Mouse (Mus musculus) embryonic facial prominence, embryonic 11.5 days (tissue): ENCODE data around the gene Ier5. TPM values are rescaled to one million over a fixed set of nuclear protein-coding genes. Genes with fewer than 3 reads are reported as not detected.

Experiments
- ATAC-seq: fragments of 200-750 bp; cut with Nextera tagmentation; replicated peaks from 2 replicates; pipeline ENCODE4 v1.8.0; 2017; ENCODE audit warnings: low read depth; ENCODE audit not compliant: insufficient number of reproducible peaks, low FRiP score, low TSS enrichment
- DNase-seq: peaks from one replicate; pipeline ENCODE4 v3.0.0-alpha.2; 2015; ENCODE audit warnings: low spot score
- H3K27ac ChIP-seq: fragments of 300-500 bp; sonication (generic); replicated peaks from 2 replicates; pipeline ENCODE4 v1.5.1; 2014; ENCODE audit warnings: mild to moderate bottlenecking, low read depth, low read length, control low read depth
- H3K27me3 ChIP-seq: fragments of 300-500 bp; sonication (generic); 2 replicates; pipeline ENCODE4 v1.6.1; 2014; ENCODE audit warnings: mild to moderate bottlenecking, low read length, moderate library complexity, mixed read lengths; ENCODE audit not compliant: control insufficient read depth, insufficient read depth
- H3K36me3 ChIP-seq: fragments of 300-500 bp; sonication (generic); replicated peaks from 2 replicates; pipeline ENCODE4 v1.6.1; 2014; ENCODE audit warnings: low read depth, mild to moderate bottlenecking, low read length, moderate library complexity, mixed read lengths; ENCODE audit not compliant: control insufficient read depth, insufficient read depth
- H3K4me1 ChIP-seq: fragments of 300-500 bp; sonication (generic); 2 replicates; pipeline ENCODE4 v1.6.1; 2014; ENCODE audit warnings: low read length, mixed read lengths; ENCODE audit not compliant: control insufficient read depth, insufficient read depth
- H3K4me2 ChIP-seq: fragments of 300-500 bp; sonication (generic); 2 replicates; pipeline ENCODE4 v1.6.1; 2014; ENCODE audit warnings: low read depth, mild to moderate bottlenecking, control low read depth, low read length, moderate library complexity
- H3K4me3 ChIP-seq: fragments of 300-500 bp; sonication (generic); 2 replicates; pipeline ENCODE4 v1.5.1; 2014; ENCODE audit warnings: low read depth, low read length, control low read depth
- H3K9ac ChIP-seq: fragments of 300-500 bp; sonication (generic); replicated peaks from 2 replicates; pipeline ENCODE4 v1.6.1; 2014; ENCODE audit warnings: mild to moderate bottlenecking, control low read depth, low read length
- H3K9me3 ChIP-seq: fragments of 300-500 bp; sonication (generic); replicated peaks from 2 replicates; pipeline ENCODE4 v1.6.1; 2016; ENCODE audit warnings: mild to moderate bottlenecking, low read length, inconsistent platforms, mixed read lengths; ENCODE audit not compliant: control insufficient read depth
- WGBS: fragments of 180-500 bp; shearing (Covaris S2); extraction: QIAGEN DNeasy Blood & Tissue Kit; methylation state at CpG from one replicate; pipeline ENCODE4 v1.1.7; 2014; 5-methylcytosine and 5-hydroxymethylcytosine counted together
- polyA plus RNA-seq: library from polyadenylated mRNA; unstranded; fragments of >200 nt; fragmentation: Nextera tagmentation; extraction: Ambion mirVana; gene quantifications from 2 replicates; pipeline ENCODE4 v1.2.1, GENCODE M21; 2014

Gene Ier5
- polyA plus RNA-seq, 1 experiment from 2014 or later, result 19.0 TPM

DNA sequence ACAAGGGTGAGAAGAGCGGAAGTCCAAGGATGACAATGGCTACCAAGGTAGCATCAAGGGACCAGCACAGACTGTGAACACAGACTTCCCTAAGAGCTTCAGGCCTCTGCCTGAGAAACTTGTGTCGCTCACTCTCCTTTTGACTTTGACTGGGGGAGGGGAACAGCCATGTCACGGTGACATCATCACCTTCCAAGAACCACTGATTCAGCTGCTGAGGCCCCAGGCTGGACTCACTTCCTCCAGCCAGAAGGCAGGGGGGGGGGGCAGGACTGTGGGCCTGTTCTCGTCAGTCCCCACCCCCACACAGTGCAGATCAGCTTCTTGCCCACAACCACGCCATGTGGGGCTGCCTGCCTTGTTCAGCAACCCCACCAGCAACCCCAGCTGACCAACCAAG, 49.3 kb downstream of the Ier5 start:
- no peak overlapping the region for H3K4me2 ChIP-seq
- 24% methylated on average over 5 of the region's 5 CpGs for WGBS
- no peaks in the 10 kb centered on the region for H3K36me3 ChIP-seq
- no peak overlapping the region for H3K9ac ChIP-seq
- no peaks in the 10 kb centered on the region for H3K27me3 ChIP-seq
- no peaks in the 10 kb centered on the region for H3K9me3 ChIP-seq
- ATAC-seq, result peak; percentile 68; the same call in 1 of the 2 replicates
- H3K4me1 ChIP-seq, result no peaks in the 10 kb centered on the region; the same call in 1 of the 2 replicates
- H3K4me3 ChIP-seq, result no peak overlapping the region
- DNase-seq, result peak; percentile 72
- H3K27ac ChIP-seq, result no peak overlapping the region

DNA sequence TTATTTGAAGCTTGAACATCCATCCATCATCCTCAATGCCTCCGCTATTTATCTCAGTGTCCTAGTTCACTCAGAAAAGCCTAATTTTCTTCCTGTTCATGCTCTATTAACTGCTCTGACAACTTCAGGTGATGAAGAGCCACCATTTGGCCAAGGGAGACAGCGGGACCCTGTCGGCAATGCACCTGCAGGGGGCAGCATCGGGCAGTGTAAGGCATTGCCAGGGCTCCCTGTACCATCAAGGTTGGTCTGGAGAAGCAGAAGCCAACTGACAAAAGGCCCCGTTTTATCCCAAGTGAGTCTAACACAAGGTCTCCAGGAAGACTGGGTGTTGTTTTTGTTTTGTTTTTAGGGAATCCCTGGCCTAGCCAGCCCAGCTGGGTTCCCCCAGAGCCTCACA, 50.5 kb downstream of the Ier5 start:
- DNase-seq (peak; percentile 94), ATAC-seq (no peak; the same call in 1 of the 2 replicates)
- WGBS, result 4% methylated on average over 5 of the region's 5 CpGs

More for the DNA sequence above, 50.5 kb downstream of the Ier5 start:
- Histone ChIP-seq H3K4me1 (no peaks in the 10 kb centered on the region; the same call in 1 of the 2 replicates), H3K9ac (no peak overlapping the region; the same call in 1 of the 2 replicates), H3K27ac (no peak overlapping the region; the same call in 1 of the 2 replicates), H3K4me3 (no peak overlapping the region), H3K36me3 (no peaks in the 10 kb centered on the region), H3K27me3 (no peaks in the 10 kb centered on the region), H3K9me3 (no peaks in the 10 kb centered on the region), H3K4me2 (no peak overlapping the region)

Other genes with a start within 250 kb of the Ier5 start
- gene Cacna1e, start 215.1 kb downstream of the Ier5 start, polyA plus RNA-seq, result 0.74 and 1.1 TPM in 2 replicates
- 3.7 and 4.5 TPM in 2 replicates for gene Mr1, start 47.2 kb upstream of the Ier5 start, polyA plus RNA-seq
- gene Stx6, start 59.1 kb upstream of the Ier5 start, polyA plus RNA-seq, result 93.3 and 103 TPM in 2 replicates
- 2.6 and 3.6 TPM in 2 replicates for gene BC034090, start 144.8 kb upstream of the Ier5 start, polyA plus RNA-seq